ENCODE assay signal across 12 mouse cellular contexts in the genomic region with DNA sequence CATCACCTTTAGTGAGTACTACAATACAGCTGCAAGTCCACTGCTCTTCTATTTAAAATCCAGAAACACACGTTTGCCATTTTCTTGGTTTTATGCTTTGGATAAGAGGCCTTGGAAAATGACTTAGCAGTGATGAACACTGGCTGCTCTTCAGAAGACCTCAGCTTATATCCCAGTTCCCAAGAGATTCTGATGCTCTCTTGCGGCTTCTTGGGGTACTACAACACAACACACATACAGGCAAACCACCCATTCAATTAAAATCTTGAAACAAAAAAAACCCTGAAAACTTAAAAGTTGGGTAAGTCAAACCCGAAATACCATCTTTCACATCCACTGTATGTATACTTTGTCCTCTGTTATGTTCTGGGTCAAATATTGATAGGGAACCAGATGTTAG. TPM values are rescaled to one million over a fixed set of nuclear protein-coding genes. Genes with fewer than 3 reads are reported as not detected.
DNase-seq lines count a peak whose midpoint lies in the region; ATAC-seq and TF ChIP-seq lines count a peak whose summit lies in the region.
"Had no signal": no experiment of that assay in that cellular context is flagged by ENCODE, and none has a peak within 500 bp of the region (broad histone marks: within the 10 kb centered on the region; RNA-seq: fewer than 3 reads in every experiment).

No protein-coding gene starts in this region.

- peaks cover 4% of the 10 kb centered on the region for H3K4me1 ChIP-seq in forebrain, embryonic 14.5 days (ENCODE audit: control insufficient read depth, insufficient read depth, low read length)
- peaks cover 9% of the 10 kb centered on the region for H3K4me1 ChIP-seq in forebrain, embryonic 12.5 days

- WGBS in forebrain, embryonic 14.5 days = 75% methylated on average over 3 of the region's 3 CpGs
- WGBS in forebrain, embryonic 12.5 days = 69% methylated on average over 3 of the region's 3 CpGs

- no peak for ATAC-seq in forebrain, embryonic 14.5 days
- ATAC-seq in forebrain, embryonic 12.5 days (ENCODE audit: low FRiP score) = no peak
- ATAC-seq: forebrain, embryonic 13.5 days; Patski had no signal

- H3K4me2 ChIP-seq in forebrain, embryonic 14.5 days (ENCODE audit: low read length) = no peak overlapping the region
- H3K4me2 ChIP-seq in forebrain, embryonic 12.5 days = no peak overlapping the region
- H3K4me2 ChIP-seq: forebrain, embryonic 13.5 days; limb, embryonic 12.5 days had no signal

- TF ChIP-seq CTCF in layer of hippocampus, adult 2 months (conservative IDR thresholded peaks at IDR 0.05) = peak; percentile 79

- peaks cover 82% of the 10 kb centered on the region for H3K36me3 ChIP-seq in forebrain, embryonic 14.5 days (ENCODE audit: control insufficient read depth, insufficient read depth, low read length)
- H3K36me3 ChIP-seq in forebrain, embryonic 12.5 days (replicated peaks) = peaks cover 79% of the 10 kb centered on the region

- no peaks in the 10 kb centered on the region for H3K9me3 ChIP-seq in forebrain, embryonic 14.5 days (replicated peaks; ENCODE audit: control insufficient read depth, low read length)
- no peaks in the 10 kb centered on the region for H3K9me3 ChIP-seq in forebrain, embryonic 12.5 days
- H3K9me3 ChIP-seq: forebrain, embryonic 13.5 days; limb, embryonic 12.5 days had no signal

- no peaks in the 10 kb centered on the region for H3K27me3 ChIP-seq in forebrain, embryonic 14.5 days (replicated peaks; ENCODE audit: control insufficient read depth, insufficient read depth, low read length)
- no peaks in the 10 kb centered on the region for H3K27me3 ChIP-seq in forebrain, embryonic 12.5 days
- H3K27me3 ChIP-seq: forebrain, embryonic 13.5 days; limb, embryonic 12.5 days; Patski had no signal

- peak; percentile 53 for DNase-seq in forebrain, embryonic 14.5 days (ENCODE audit: low spot score)
- no peak for DNase-seq in layer of hippocampus, adult 2 months (ENCODE audit: low spot score in 2 of 2)
- no peak for DNase-seq in layer of hippocampus, postnatal 25 days (ENCODE audit: extremely low spot score in 1 of 2, low spot score in 1 of 2)
- DNase-seq in 416B (ENCODE audit: low read depth) (peak; percentile 58), ZHBTc4 (ENCODE audit: low read depth, low spot score) (peak; percentile 70)
- DNase-seq in right cerebral cortex, adult 18-20 months = no peak
- DNase-seq in layer of hippocampus, adult 11-12 months (ENCODE audit: low spot score) = no peak
- DNase-seq: cerebellum, adult 11 months had no signal

- no peak overlapping the region for H3K4me3 ChIP-seq in forebrain, embryonic 14.5 days (ENCODE audit: low read depth, low read length)
- H3K4me3 ChIP-seq in forebrain, embryonic 12.5 days (replicated peaks) = no peak overlapping the region
- H3K4me3 ChIP-seq in layer of hippocampus, adult 2 months = no peak overlapping the region
- H3K4me3 ChIP-seq: forebrain, embryonic 13.5 days; limb, embryonic 12.5 days had no signal

- H3K27ac ChIP-seq in forebrain, embryonic 14.5 days (ENCODE audit: low read depth, low read length) = no peak overlapping the region
- no peak overlapping the region for H3K27ac ChIP-seq in forebrain, embryonic 12.5 days
- H3K27ac ChIP-seq in layer of hippocampus, adult 2 months = no peak overlapping the region
- H3K27ac ChIP-seq: forebrain, embryonic 13.5 days; limb, embryonic 12.5 days had no signal

- H3K9ac ChIP-seq in forebrain, embryonic 14.5 days (ENCODE audit: low read length) = no peak overlapping the region
- no peak overlapping the region for H3K9ac ChIP-seq in forebrain, embryonic 12.5 days
- H3K9ac ChIP-seq: forebrain, embryonic 13.5 days; limb, embryonic 12.5 days had no signal

RNA-seq across cellular contexts. Expression of gene Paf1, which starts 5.2 kb away (rescaled TPM):
- 59.3 and 73.1 TPM in 2 replicates for polyA plus RNA-seq in forebrain, embryonic 14.5 days (2014; fragmentation: Nextera tagmentation; extraction: Ambion mirVana)
- polyA plus RNA-seq in forebrain, embryonic 12.5 days (2016; fragmentation: Nextera tagmentation; extraction: Ambion mirVana) = 84.6 and 86.2 TPM in 2 replicates
- 10 to 100 TPM; 68.4 to 79.0 TPM for total RNA-seq in layer of hippocampus, adult 2 months (2021)
- total RNA-seq in layer of hippocampus, postnatal 25 days (2021) = 10 to 100 TPM; 63.0 to 69.3 TPM

RNA-seq across cellular contexts. Expression of gene Med29, which starts 5.5 kb away (rescaled TPM):
- 42.3 and 52.9 TPM in 2 replicates for polyA plus RNA-seq in forebrain, embryonic 14.5 days (2014; fragmentation: Nextera tagmentation; extraction: Ambion mirVana)
- polyA plus RNA-seq in forebrain, embryonic 12.5 days (2016; fragmentation: Nextera tagmentation; extraction: Ambion mirVana) = 43.1 and 43.6 TPM in 2 replicates
- 10 to 100 TPM; 17.7 to 18.7 TPM for total RNA-seq in layer of hippocampus, adult 2 months (2021)
- total RNA-seq in layer of hippocampus, postnatal 25 days (2021) = 10 to 100 TPM; 19.3 to 22.0 TPM

RNA-seq across cellular contexts. Expression of gene Zfp36, which starts 17.9 kb away (rescaled TPM):
- 3.3 and 5.6 TPM in 2 replicates for polyA plus RNA-seq in forebrain, embryonic 14.5 days (2014; fragmentation: Nextera tagmentation; extraction: Ambion mirVana)
- polyA plus RNA-seq in forebrain, embryonic 12.5 days (2016; fragmentation: Nextera tagmentation; extraction: Ambion mirVana) = 5.1 and 5.5 TPM in 2 replicates
- 1 to 10 TPM; 2.0 to 3.2 TPM for total RNA-seq in layer of hippocampus, adult 2 months (2021)
- total RNA-seq in layer of hippocampus, postnatal 25 days (2021) = 1 to 10 TPM; 2.7 to 2.8 TPM

RNA-seq across cellular contexts. Expression of gene Plekhg2, which starts 25.6 kb away (rescaled TPM):
- polyA plus RNA-seq in forebrain, embryonic 14.5 days (2014; fragmentation: Nextera tagmentation; extraction: Ambion mirVana) = 17.7 and 27.5 TPM in 2 replicates
- polyA plus RNA-seq in forebrain, embryonic 12.5 days (2016; fragmentation: Nextera tagmentation; extraction: Ambion mirVana) = 67.0 and 69.7 TPM in 2 replicates
- total RNA-seq in layer of hippocampus, adult 2 months (2021) = 1 to 10 TPM; 5.9 to 6.8 TPM
- total RNA-seq in layer of hippocampus, postnatal 25 days (2021) = 1 to 10 TPM; 6.2 to 8.9 TPM

RNA-seq across cellular contexts. Expression of gene Gmfg, which starts 39.2 kb away (rescaled TPM):
- 3.3 and 4.9 TPM in 2 replicates for polyA plus RNA-seq in forebrain, embryonic 14.5 days (2014; fragmentation: Nextera tagmentation; extraction: Ambion mirVana)
- polyA plus RNA-seq in forebrain, embryonic 12.5 days (2016; fragmentation: Nextera tagmentation; extraction: Ambion mirVana) = 3.4 and 4.5 TPM in 2 replicates
- 1 to 10 TPM in 1 of 2 experiments, under 1 TPM in 1; 0.86 to 2.3 TPM for total RNA-seq in layer of hippocampus, adult 2 months (2021)
- total RNA-seq in layer of hippocampus, postnatal 25 days (2021) = 1 to 10 TPM; 1.3 to 2.3 TPM

Comparison
In these comparisons a context has a peak if more than half of its experiments do, and no peak if none do; other contexts are left out.
1. DNase-seq: peak in forebrain, embryonic 14.5 days (single experiment), 416B (single experiment) and ZHBTc4 (single experiment); none in layer of hippocampus, adult 2 months (0 of 2), layer of hippocampus, postnatal 25 days (0 of 2), right cerebral cortex, adult 18-20 months (single experiment) and layer of hippocampus, adult 11-12 months (single experiment).